ENCODE assay signal across 8 mouse cellular contexts in the genomic region with DNA sequence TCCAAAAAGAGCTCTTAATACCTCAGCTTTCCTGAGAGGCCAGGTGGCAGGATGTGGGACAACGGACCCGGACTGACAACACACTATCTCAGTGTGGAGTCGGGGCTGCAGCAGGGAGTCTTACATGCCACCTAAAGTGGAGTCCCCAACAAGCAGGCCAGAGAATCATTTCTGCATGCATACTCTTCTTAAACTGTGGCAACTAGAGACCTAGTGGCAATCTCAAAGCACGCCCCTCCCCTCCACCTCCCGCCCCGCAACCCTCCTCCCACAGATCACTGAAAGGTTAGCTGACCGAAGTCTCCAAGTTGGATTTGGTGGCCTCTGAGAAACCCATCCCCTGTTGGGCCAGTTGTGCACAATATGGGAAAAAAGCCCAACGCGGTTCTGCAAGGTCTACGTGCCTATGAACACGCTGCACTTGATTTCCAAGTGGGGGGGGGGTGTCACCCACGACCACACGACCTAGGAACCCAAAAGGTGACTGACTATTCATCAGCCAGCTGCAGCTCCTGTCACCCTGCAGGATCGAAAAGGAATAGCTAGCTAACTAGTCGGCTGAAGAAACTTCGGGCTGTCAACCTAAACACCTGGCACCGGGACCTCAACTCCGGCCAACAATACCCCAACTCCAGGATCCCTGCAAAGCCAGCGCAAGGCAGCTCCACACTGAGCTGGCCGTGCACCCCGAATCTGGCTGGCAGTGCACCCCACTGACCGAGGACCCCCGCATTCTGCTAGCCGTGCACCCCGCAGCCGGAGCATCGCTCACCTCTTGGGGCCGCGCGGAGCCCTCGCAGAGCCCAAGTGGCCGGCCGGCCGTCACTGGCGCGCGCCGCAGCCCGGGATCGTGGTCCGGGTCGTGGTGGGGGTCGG. TPM values are rescaled to one million over a fixed set of nuclear protein-coding genes. Genes with fewer than 3 reads are reported as not detected.
DNase-seq lines count a peak whose midpoint lies in the region; ATAC-seq and TF ChIP-seq lines count a peak whose summit lies in the region.

No protein-coding gene starts in this region.

- peaks cover 45% of the 10 kb centered on the region for H3K27me3 ChIP-seq in E14TG2a.4 (ENCODE audit: insufficient read depth, low read length)
- no peaks in the 10 kb centered on the region for H3K27me3 ChIP-seq in kidney, embryonic 15.5 days
- H3K27me3 ChIP-seq in midbrain, embryonic 10.5 days (ENCODE audit: low read depth, poor library complexity, severe bottlenecking), result peaks cover 26% of the 10 kb centered on the region

- TF ChIP-seq CTCF in gastrocnemius, adult 2 months (IDR thresholded peaks at IDR 0.05), result peak; percentile 35; the same call in 1 of the 2 replicates
- TF ChIP-seq CTCF in E14TG2a.4 (conservative IDR thresholded peaks at IDR 0.05; ENCODE audit: low read length), result peak; percentile 29

- intact Hi-C loops in gastrocnemius, adult 2 months (cut with DNase I), result loop anchor here (2.0 to 10.0 kb wide), 5 partner anchors 52 to 580 kb away; a partner anchor contains a TSS

- peak; percentile 31 for DNase-seq in gastrocnemius, adult 2 months
- no peak for DNase-seq in gastrocnemius, adult 8-10 months (ENCODE audit: low spot score in 2 of 2)
- peak; percentile 4 to 23 for DNase-seq in cerebellum, postnatal 36 days
- peak; percentile 13 to 21 for DNase-seq in heart, adult 9 months (ENCODE audit: low spot score in 2 of 2)
- peak; percentile 54 for DNase-seq in midbrain, embryonic 10.5 days (ENCODE audit: low spot score)
- peak; percentile 62 to 76 for DNase-seq in thymus, adult 18-20 months

- H3K4me2 ChIP-seq in kidney, embryonic 15.5 days, result peak overlapping the region; percentile 87

- H3K4me1 ChIP-seq in E14TG2a.4 (replicated peaks; ENCODE audit: low read depth, low read length), result peaks cover 11% of the 10 kb centered on the region
- H3K4me1 ChIP-seq in kidney, embryonic 15.5 days, result peaks cover 19% of the 10 kb centered on the region
- H3K4me1 ChIP-seq in midbrain, embryonic 10.5 days, result peaks cover 20% of the 10 kb centered on the region

- under 1% methylated on average over 43 of the region's 43 CpGs for WGBS in kidney, embryonic 15.5 days
- under 1% methylated on average over 43 of the region's 43 CpGs for WGBS in midbrain, embryonic 10.5 days

- H3K9me3 ChIP-seq in E14TG2a.4 (ENCODE audit: low read length), result no peaks in the 10 kb centered on the region
- H3K9me3 ChIP-seq in kidney, embryonic 15.5 days (replicated peaks), result no peaks in the 10 kb centered on the region
- no peaks in the 10 kb centered on the region for H3K9me3 ChIP-seq in midbrain, embryonic 10.5 days (replicated peaks)

- ATAC-seq in kidney, embryonic 15.5 days (replicated peaks; ENCODE audit: low FRiP score), result peak; percentile 24

- no peaks in the 10 kb centered on the region for H3K36me3 ChIP-seq in E14TG2a.4 (ENCODE audit: insufficient read depth, low read length)
- H3K36me3 ChIP-seq in kidney, embryonic 15.5 days, result no peaks in the 10 kb centered on the region
- no peaks in the 10 kb centered on the region for H3K36me3 ChIP-seq in midbrain, embryonic 10.5 days

- H3K27ac ChIP-seq in gastrocnemius, adult 2 months, result peak overlapping the region; percentile 91
- H3K27ac ChIP-seq in kidney, embryonic 15.5 days, result peak overlapping the region; percentile 89
- H3K27ac ChIP-seq in midbrain, embryonic 10.5 days (replicated peaks), result peak overlapping the region; percentile 88

- peak overlapping the region; percentile 100 for H3K4me3 ChIP-seq in gastrocnemius, adult 2 months
- peak overlapping the region; percentile 92 for H3K4me3 ChIP-seq in E14TG2a.4 (replicated peaks; ENCODE audit: low read length)
- H3K4me3 ChIP-seq in kidney, embryonic 15.5 days (replicated peaks), result peak overlapping the region; percentile 85
- H3K4me3 ChIP-seq in midbrain, embryonic 10.5 days, result peak overlapping the region; percentile 71

- peak overlapping the region; percentile 81 for H3K9ac ChIP-seq in kidney, embryonic 15.5 days

RNA-seq across cellular contexts. Expression of a gene that starts 0.8 kb away (rescaled TPM):
- 1 to 10 TPM; 1.8 to 2.1 TPM for total RNA-seq in gastrocnemius, adult 2 months (2021)
- total RNA-seq in gastrocnemius, adult 8-10 months (2022), result 1 to 10 TPM; 1.4 to 2.7 (median 1.9) TPM
- polyA plus RNA-seq in kidney, embryonic 15.5 days (2015; fragmentation: Nextera tagmentation; extraction: Ambion mirVana), result 2.8 and 2.9 TPM in 2 replicates
- 1.3 and 1.8 TPM in 2 replicates for polyA plus RNA-seq in midbrain, embryonic 10.5 days (2016; fragmentation: Nextera tagmentation; extraction: Ambion mirVana)

Comparison
In these comparisons a context has a peak if more than half of its experiments do, and no peak if none do; other contexts are left out.
1. DNase-seq: peak in gastrocnemius, adult 2 months (single experiment), cerebellum, postnatal 36 days (2 of 2), heart, adult 9 months (2 of 2), midbrain, embryonic 10.5 days (single experiment) and thymus, adult 18-20 months (2 of 2); none in gastrocnemius, adult 8-10 months (0 of 2).
2. Peak in every context shown above with its lines, with median percentiles within 50 percentile points of each other: H3K27ac ChIP-seq and H3K4me3 ChIP-seq.